Mouse (Mus musculus) liver, embryonic 12.5 days (tissue): ENCODE data around the gene Mgst3. TPM values are rescaled to one million over a fixed set of nuclear protein-coding genes. Genes with fewer than 3 reads are reported as not detected.

Source experiments
- ATAC-seq: fragments of 200-750 bp; cut with Nextera tagmentation; 2 replicates; pipeline ENCODE4 v1.8.0; 2017; ENCODE audit warnings: moderate number of reproducible peaks, mild to moderate bottlenecking, moderate library complexity
- H3K27ac ChIP-seq: fragments of 300-500 bp; sonication (generic); 2 replicates; pipeline ENCODE4 v1.5.1; 2016; ENCODE audit warnings: mild to moderate bottlenecking
- H3K27me3 ChIP-seq: fragments of 300-500 bp; sonication (generic); replicated peaks from 2 replicates; pipeline ENCODE4 v1.6.1; 2016; ENCODE audit warnings: mild to moderate bottlenecking, moderate library complexity
- H3K36me3 ChIP-seq: fragments of 300-500 bp; sonication (generic); 2 replicates; pipeline ENCODE4 v1.6.1; 2016; ENCODE audit warnings: mild to moderate bottlenecking, moderate library complexity
- H3K4me1 ChIP-seq: fragments of 300-500 bp; sonication (generic); 2 replicates; pipeline ENCODE4 v1.6.1; 2016
- H3K4me2 ChIP-seq: fragments of 300-500 bp; sonication (generic); 2 replicates; pipeline ENCODE4 v1.6.1; 2016; ENCODE audit warnings: mild to moderate bottlenecking, moderate library complexity
- H3K4me3 ChIP-seq: fragments of 300-500 bp; sonication (generic); 2 replicates; pipeline ENCODE4 v1.5.1; 2016; ENCODE audit warnings: mild to moderate bottlenecking, moderate library complexity
- H3K9ac ChIP-seq: fragments of 300-500 bp; sonication (generic); 2 replicates; pipeline ENCODE4 v1.6.1; 2016; ENCODE audit warnings: mild to moderate bottlenecking, moderate library complexity
- H3K9me3 ChIP-seq: fragments of 300-500 bp; sonication (generic); replicated peaks from 2 replicates; pipeline ENCODE4 v1.6.1; 2016; ENCODE audit warnings: mild to moderate bottlenecking, moderate library complexity
- WGBS: fragments of 180-500 bp; shearing (Covaris S2); methylation state at CpG from one replicate; pipeline ENCODE4 v1.1.7; 2016; ENCODE audit not compliant: insufficient replicate concordance; 5-methylcytosine and 5-hydroxymethylcytosine counted together
- polyA plus RNA-seq: library from polyadenylated mRNA; unstranded; fragments of >200 nt; fragmentation: Nextera tagmentation; extraction: Ambion mirVana; gene quantifications from 2 replicates; pipeline ENCODE4 v1.2.1, GENCODE M21; 2016

The Mgst3 gene
- polyA plus RNA-seq, 1 experiment from 2014 or later, result 396 TPM

GRCm38 (mm10) chr1:167411991-167412715 is 18.5 kb upstream of the Mgst3 start:
- ATAC-seq, result no peak
- Histone ChIP-seq H3K27me3 (peaks cover 45% of the 10 kb centered on the region), H3K36me3 (no peaks in the 10 kb centered on the region), H3K4me2 (no peak overlapping the region), H3K9ac (no peak overlapping the region), H3K9me3 (no peaks in the 10 kb centered on the region), H3K4me1 (no peaks in the 10 kb centered on the region), H3K4me3 (no peak overlapping the region), H3K27ac (no peak overlapping the region)
- 60% methylated on average over 12 of the region's 12 CpGs for WGBS

DNA sequence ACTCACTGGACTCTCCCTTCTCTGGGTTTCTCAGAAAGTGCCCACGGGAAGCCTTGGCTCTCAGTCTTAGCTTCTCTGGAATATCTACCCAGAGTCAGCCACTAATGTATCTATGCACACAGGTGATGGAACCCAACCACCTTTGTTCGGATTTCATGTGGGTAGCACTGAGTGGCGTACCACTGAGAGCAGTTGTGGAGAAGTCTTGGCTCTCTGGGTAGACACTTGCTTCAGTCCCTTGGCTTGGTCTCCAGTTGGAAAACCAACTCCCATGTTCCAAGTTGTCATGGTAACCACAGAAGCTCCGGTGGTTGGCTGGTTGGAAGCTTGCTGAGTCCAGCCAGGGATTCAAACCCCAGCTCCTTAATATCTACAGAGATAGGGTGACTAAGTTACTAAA is 16.0 kb upstream of the Mgst3 start:
- H3K9ac ChIP-seq, result no peak overlapping the region
- 59% methylated on average over 4 of the region's 4 CpGs for WGBS
- no peaks in the 10 kb centered on the region for H3K36me3 ChIP-seq
- H3K27me3 ChIP-seq, result peaks cover 57% of the 10 kb centered on the region
- no peak overlapping the region for H3K4me2 ChIP-seq
- no peak for ATAC-seq
- no peaks in the 10 kb centered on the region for H3K4me1 ChIP-seq
- no peak overlapping the region for H3K4me3 ChIP-seq
- H3K9me3 ChIP-seq, result no peaks in the 10 kb centered on the region
- no peak overlapping the region for H3K27ac ChIP-seq

GRCm38 (mm10) chr1:167405237-167405636 is 11.6 kb upstream of the Mgst3 start:
- Histone ChIP-seq H3K4me3 (no peak overlapping the region), H3K27ac (no peak overlapping the region), H3K36me3 (no peaks in the 10 kb centered on the region), H3K9ac (no peak overlapping the region), H3K27me3 (peaks cover 50% of the 10 kb centered on the region), H3K4me2 (no peak overlapping the region), H3K4me1 (no peaks in the 10 kb centered on the region), H3K9me3 (no peaks in the 10 kb centered on the region)
- ATAC-seq, result no peak
- 64% methylated on average over 4 of the region's 4 CpGs for WGBS

GRCm38 (mm10) chr1:167393281-167393680 is 360 bp downstream of the Mgst3 start:
- Histone ChIP-seq H3K36me3 (peaks cover 30% of the 10 kb centered on the region), H3K9ac (peak overlapping the region; percentile 82), H3K4me1 (peaks cover 43% of the 10 kb centered on the region), H3K27me3 (peaks cover 19% of the 10 kb centered on the region; the same call in 1 of the 2 replicates), H3K27ac (peak overlapping the region; percentile 95), H3K9me3 (no peaks in the 10 kb centered on the region), H3K4me3 (peak overlapping the region; percentile 74), H3K4me2 (peak overlapping the region; percentile 79)
- WGBS, result under 1% methylated on average over 15 of the region's 15 CpGs
- peak; percentile 60 for ATAC-seq

DNA sequence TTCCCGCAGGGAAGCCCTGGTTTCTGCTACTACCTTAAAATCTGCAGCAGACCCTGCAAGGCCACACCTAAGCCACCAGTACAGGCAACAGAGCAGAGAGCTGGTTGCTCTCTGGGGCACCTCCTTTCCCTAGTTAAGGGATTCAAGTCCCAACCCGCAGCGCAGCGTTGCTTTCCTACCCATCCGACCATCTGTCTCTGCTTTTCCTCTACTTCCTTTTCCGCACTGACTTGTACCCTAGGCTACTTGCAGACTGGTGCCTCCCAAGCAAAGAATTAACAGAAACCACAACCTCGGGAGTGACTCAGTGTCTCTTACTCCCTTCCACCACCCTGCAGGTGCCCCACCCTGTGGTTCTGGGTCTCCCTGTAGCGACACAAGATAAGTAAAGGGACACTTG is 954 bp downstream of the Mgst3 start:
- Histone ChIP-seq H3K9me3 (no peaks in the 10 kb centered on the region), H3K4me2 (peak overlapping the region; percentile 79), H3K36me3 (peaks cover 36% of the 10 kb centered on the region), H3K9ac (peak overlapping the region; percentile 82), H3K4me1 (peaks cover 49% of the 10 kb centered on the region), H3K4me3 (peak overlapping the region; percentile 74), H3K27me3 (peaks cover 19% of the 10 kb centered on the region; the same call in 1 of the 2 replicates), H3K27ac (peak overlapping the region; percentile 95)
- ATAC-seq, result peak; percentile 80
- 2% methylated on average over 8 of the region's 8 CpGs for WGBS

DNA sequence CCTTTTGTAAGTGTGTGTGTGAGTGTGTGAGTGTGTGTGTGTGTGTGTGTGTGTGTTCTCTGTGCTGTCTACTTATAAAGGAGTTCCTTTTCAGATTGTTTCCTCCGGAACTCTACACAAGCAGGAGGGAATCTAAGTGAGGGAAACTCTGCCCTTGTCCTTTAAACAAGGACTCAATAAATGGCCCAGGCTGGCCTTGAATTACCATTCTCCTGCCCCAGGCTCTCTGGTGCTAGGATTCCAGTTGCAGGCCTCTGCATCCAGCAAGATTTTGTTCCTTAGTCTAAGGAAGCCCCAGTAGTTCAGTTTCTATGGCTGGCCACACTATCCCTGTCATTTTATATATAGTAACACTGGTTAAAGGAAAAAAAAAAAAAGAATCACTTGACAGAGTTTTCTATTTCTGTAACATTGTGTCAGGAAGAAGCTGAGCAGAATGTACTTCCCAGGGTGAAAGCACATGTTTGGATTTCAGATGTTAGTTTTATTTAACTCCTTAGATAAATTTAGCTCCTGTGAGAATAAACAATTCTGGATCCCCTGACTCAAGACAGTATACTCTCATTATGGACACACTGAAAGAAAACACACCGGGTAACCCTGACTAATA is 1.5 kb downstream of the Mgst3 start:
- H3K4me2 ChIP-seq, result peak overlapping the region; percentile 79
- peak overlapping the region; percentile 95 for H3K27ac ChIP-seq
- peaks cover 40% of the 10 kb centered on the region for H3K36me3 ChIP-seq
- 34% methylated on average over 2 of the region's 2 CpGs for WGBS
- no peak for ATAC-seq
- H3K9ac ChIP-seq, result peak overlapping the region; percentile 82
- H3K27me3 ChIP-seq, result peaks cover 19% of the 10 kb centered on the region; the same call in 1 of the 2 replicates
- peaks cover 55% of the 10 kb centered on the region for H3K4me1 ChIP-seq
- peak overlapping the region; percentile 74 for H3K4me3 ChIP-seq
- no peaks in the 10 kb centered on the region for H3K9me3 ChIP-seq

DNA sequence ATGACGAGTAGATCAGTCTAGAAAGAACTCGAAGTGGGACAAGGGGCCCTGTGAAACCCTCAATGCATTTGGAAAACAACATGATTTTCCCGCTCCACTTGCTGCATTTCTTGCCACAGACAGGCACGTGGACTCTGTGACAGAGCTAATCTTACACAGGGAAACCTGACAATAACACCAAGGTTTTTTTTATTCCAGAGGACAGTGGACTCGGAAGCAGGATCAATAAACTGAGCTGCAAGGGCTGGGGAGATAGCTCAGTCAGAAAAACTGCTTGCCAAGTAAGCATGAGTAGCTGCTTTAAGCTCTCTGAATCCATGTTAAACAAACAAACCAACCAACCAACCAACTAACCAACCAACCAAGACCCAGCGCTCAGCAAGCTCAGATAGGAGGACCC is 2.4 kb downstream of the Mgst3 start:
- Histone ChIP-seq H3K27ac (peak overlapping the region; percentile 100), H3K4me2 (peak overlapping the region; percentile 79), H3K9ac (peak overlapping the region; percentile 82), H3K9me3 (no peaks in the 10 kb centered on the region), H3K27me3 (peaks cover 11% of the 10 kb centered on the region; the same call in 1 of the 2 replicates), H3K36me3 (peaks cover 48% of the 10 kb centered on the region), H3K4me3 (peak overlapping the region; percentile 74), H3K4me1 (peaks cover 64% of the 10 kb centered on the region)
- WGBS, result 66% methylated on average over 6 of the region's 6 CpGs
- ATAC-seq, result no peak

GRCm38 (mm10) chr1:167390381-167390780 is 3.3 kb downstream of the Mgst3 start:
- Histone ChIP-seq H3K27ac (peak overlapping the region; percentile 100), H3K27me3 (peaks cover 7% of the 10 kb centered on the region; the same call in 1 of the 2 replicates), H3K4me1 (peaks cover 72% of the 10 kb centered on the region), H3K36me3 (peaks cover 48% of the 10 kb centered on the region), H3K9me3 (no peaks in the 10 kb centered on the region), H3K4me3 (peak overlapping the region; percentile 74), H3K9ac (peak overlapping the region; percentile 82), H3K4me2 (peak overlapping the region; percentile 79)
- no peak for ATAC-seq
- 80% methylated on average over 4 of the region's 4 CpGs for WGBS

DNA sequence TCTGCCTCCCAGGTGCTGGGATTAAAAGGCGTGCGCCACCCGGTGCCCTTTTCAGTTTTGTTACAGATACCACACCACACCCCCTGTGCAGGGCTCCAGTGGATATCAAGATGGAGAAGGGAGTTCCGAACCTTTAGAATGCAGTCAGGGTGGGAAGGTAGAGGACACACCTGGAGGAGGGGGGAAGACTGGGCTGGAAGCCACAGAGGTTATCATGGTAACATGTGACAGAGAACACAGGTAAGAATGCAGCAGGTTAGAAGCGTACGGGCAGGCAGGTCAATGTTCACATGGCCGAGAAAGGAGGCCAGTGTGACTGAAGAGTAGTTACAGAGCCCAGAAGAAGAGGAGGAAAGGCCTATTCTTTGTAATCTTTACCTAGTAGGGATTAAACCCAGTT is 4.1 kb downstream of the Mgst3 start:
- no peaks in the 10 kb centered on the region for H3K27me3 ChIP-seq
- H3K4me3 ChIP-seq, result peak overlapping the region; percentile 74
- H3K36me3 ChIP-seq, result peaks cover 48% of the 10 kb centered on the region
- H3K9ac ChIP-seq, result peak overlapping the region; percentile 82
- 77% methylated on average over 7 of the region's 7 CpGs for WGBS
- H3K9me3 ChIP-seq, result no peaks in the 10 kb centered on the region
- ATAC-seq, result no peak
- H3K4me1 ChIP-seq, result peaks cover 78% of the 10 kb centered on the region
- H3K27ac ChIP-seq, result peak overlapping the region; percentile 100
- peak overlapping the region; percentile 79 for H3K4me2 ChIP-seq

DNA sequence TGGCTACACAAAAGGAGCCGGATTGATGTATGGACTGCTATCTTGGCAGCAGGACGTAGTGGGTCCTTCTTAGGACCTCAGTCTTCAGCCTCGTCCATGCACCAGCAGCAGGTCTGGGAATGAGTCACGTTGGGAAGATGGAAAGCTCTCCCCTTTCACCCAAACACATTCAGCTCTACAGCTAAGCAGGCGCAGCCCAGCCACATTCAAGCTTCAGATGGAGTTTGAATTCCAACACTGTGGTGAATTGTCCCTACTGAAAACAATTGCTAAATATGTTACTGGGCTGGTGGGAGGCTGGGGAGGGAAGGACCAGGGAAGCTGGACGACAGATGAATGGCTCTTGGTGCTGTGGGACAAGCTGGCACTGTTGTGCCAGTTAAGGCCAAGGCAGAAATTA is 5.1 kb downstream of the Mgst3 start:
- Histone ChIP-seq H3K36me3 (peaks cover 50% of the 10 kb centered on the region), H3K9ac (peak overlapping the region; percentile 82; the same call in 1 of the 2 replicates), H3K27ac (peak overlapping the region; percentile 100), H3K4me2 (peak overlapping the region; percentile 79), H3K4me3 (peak overlapping the region; percentile 74), H3K27me3 (no peaks in the 10 kb centered on the region), H3K4me1 (peaks cover 84% of the 10 kb centered on the region), H3K9me3 (no peaks in the 10 kb centered on the region)
- WGBS, result 82% methylated on average over 6 of the region's 6 CpGs
- no peak for ATAC-seq

DNA sequence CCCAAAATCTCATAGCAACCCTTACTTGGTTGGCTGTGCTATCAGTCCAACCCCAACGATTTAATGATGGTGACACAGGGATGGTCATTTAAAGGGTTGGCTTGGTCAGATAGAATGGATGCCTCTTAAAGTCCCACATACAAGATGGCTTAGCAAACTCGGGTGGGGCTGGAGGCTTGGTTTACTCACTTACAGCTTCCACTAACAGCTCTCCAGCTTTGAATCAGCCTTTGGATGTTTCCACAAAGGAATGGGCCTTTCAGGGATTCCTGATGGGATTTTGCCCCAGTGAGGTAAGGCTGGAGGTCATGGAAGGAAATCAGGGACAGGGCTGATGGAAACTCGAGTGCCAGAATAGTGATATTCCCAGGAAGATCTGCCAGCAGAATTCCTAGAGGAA is 5.8 kb downstream of the Mgst3 start:
- Histone ChIP-seq H3K9me3 (no peaks in the 10 kb centered on the region), H3K27me3 (no peaks in the 10 kb centered on the region), H3K4me2 (peak overlapping the region; percentile 79), H3K36me3 (peaks cover 58% of the 10 kb centered on the region), H3K4me3 (peak overlapping the region; percentile 74; the same call in 1 of the 2 replicates), H3K9ac (peak overlapping the region; percentile 82), H3K4me1 (peaks cover 91% of the 10 kb centered on the region), H3K27ac (peak overlapping the region; percentile 100)
- ATAC-seq, result no peak
- WGBS, result 49% methylated on average over 3 of the region's 3 CpGs

DNA sequence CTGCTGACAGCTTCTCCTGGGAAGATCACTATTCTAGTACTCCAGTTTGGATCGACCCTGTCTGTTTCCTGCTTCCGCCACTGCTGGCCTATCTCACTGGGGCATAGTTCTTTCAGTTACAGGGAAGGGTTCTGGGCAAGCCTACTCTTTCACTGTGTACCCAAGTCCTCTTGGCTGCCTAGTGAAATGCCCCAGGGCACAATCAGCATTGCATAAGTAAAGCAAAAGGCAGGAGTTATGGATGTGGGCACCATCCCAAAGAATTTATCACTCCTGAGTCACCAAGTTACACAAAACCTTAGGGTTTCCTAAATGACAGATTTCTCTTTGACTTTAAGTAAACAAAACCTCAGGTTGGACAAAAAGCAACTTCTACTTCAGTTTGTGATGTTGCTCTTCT is 6.3 kb downstream of the Mgst3 start:
- 43% methylated on average over 2 of the region's 2 CpGs for WGBS
- Histone ChIP-seq H3K4me3 (peak overlapping the region; percentile 74; the same call in 1 of the 2 replicates), H3K9me3 (no peaks in the 10 kb centered on the region), H3K4me1 (peaks cover 91% of the 10 kb centered on the region), H3K27me3 (no peaks in the 10 kb centered on the region), H3K27ac (peak overlapping the region; percentile 100), H3K9ac (peak overlapping the region; percentile 82), H3K4me2 (peak overlapping the region; percentile 79), H3K36me3 (peaks cover 61% of the 10 kb centered on the region)
- ATAC-seq, result no peak
